Mouse (Mus musculus): Measurements from ENCODE around the gene Eif4e2.

DNA sequence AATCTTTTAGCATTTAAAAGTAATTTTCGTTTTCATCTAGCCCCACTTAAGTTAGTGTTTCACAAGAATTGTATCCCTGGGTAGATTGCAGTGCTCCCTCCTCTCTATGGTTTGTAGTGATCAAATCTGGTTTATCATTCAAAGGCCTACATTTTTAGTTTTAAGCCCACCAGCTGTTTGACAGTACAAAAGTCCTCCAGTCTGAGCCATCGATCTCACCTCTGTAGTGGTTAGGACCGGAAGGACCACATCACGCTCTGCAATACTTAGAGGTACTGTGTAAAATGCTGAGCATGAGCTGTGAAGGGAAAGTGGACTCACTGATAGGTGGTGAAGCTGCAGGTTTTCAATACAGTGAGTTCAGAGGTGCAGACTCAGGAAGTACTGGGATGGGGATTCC is 1.0 kb downstream of the Eif4e2 start:
- TF ChIP-seq TAL1 (IDR thresholded peaks at IDR 0.05; ENCODE audit: low read length) = no peak
- no peak for TF ChIP-seq GATA1 (IDR thresholded peaks at IDR 0.05; ENCODE audit: low read length)

Measured in erythroblast, embryonic 14.5 days (primary cell).